ENCODE assay signal across 8 mouse cellular contexts in the genomic region with DNA sequence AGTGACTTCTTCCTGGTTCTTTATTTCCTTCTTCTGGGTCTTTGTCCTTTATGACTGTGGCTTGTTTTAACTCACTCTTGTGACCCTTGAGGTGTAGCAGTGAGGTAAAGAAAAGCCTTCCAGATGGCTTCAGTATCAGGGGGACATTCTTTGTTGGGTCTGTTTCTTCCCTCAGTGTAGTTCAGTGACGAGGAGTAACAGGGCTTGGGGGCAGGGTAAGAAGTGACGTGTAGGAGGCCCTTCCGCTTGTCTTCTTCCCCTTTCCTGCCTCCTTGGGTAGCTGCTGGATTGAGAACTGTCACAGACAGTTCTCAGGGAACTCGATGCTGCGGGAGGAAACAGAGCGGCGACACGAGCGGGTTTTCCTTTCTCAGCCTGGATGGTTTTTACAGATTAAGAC. TPM values are rescaled to one million over a fixed set of nuclear protein-coding genes. Genes with fewer than 3 reads are reported as not detected.
A peak's percentile ranks its signal among the peaks of the same experiment; 100 is the strongest.
DNase-seq lines count a peak whose midpoint lies in the region; ATAC-seq and TF ChIP-seq lines count a peak whose summit lies in the region.

No protein-coding gene starts in this region.

- H3K36me3 ChIP-seq in forebrain, embryonic 14.5 days (ENCODE audit: control insufficient read depth, insufficient read depth, low read length) = no peaks in the 10 kb centered on the region
- H3K36me3 ChIP-seq in forebrain, embryonic 11.5 days (ENCODE audit: control insufficient read depth, insufficient read depth, low read length) = no peaks in the 10 kb centered on the region
- H3K36me3 ChIP-seq in CH12.LX (replicated peaks in 1 of 2; ENCODE audit: control insufficient read depth in 1 of 2, insufficient read depth in 1 of 2, low read length in 1 of 2) = peaks cover 0 to 22% of the 10 kb centered on the region in 2 experiments
- H3K36me3 ChIP-seq in midbrain, embryonic 16.5 days (ENCODE audit: control insufficient read depth, insufficient read depth, low read length) = no peaks in the 10 kb centered on the region

- TF ChIP-seq EP300 in CH12.LX (IDR thresholded peaks at IDR 0.05; ENCODE audit: low read length) = 0 out of 2 replicates have a peak, but pooled peaks have one; percentile 49

- no peak for TF ChIP-seq RAD21 in CH12.LX (IDR thresholded peaks at IDR 0.05; ENCODE audit: low read depth, low read length)

- H3K79me2 ChIP-seq in CH12.LX (replicated peaks; ENCODE audit: control insufficient read depth, extremely low read depth, insufficient read depth, poor library complexity, severe bottlenecking) = peaks cover 42% of the 10 kb centered on the region

- 0 out of 2 replicates have a peak, but pooled peaks have one; percentile 19 for ATAC-seq in forebrain, embryonic 14.5 days
- ATAC-seq in forebrain, embryonic 11.5 days (replicated peaks; ENCODE audit: low FRiP score) = no peak; the same call in 1 of the 2 replicates
- ATAC-seq in megakaryocyte progenitor cell, adult 5-6 weeks (replicated peaks; ENCODE audit: poor library complexity) = peak; percentile 96
- no peak for ATAC-seq in midbrain, embryonic 16.5 days

- H3K9me3 ChIP-seq in forebrain, embryonic 14.5 days (replicated peaks; ENCODE audit: control insufficient read depth, low read length) = no peaks in the 10 kb centered on the region
- H3K9me3 ChIP-seq in forebrain, embryonic 11.5 days (ENCODE audit: control insufficient read depth, low read length) = no peaks in the 10 kb centered on the region
- no peaks in the 10 kb centered on the region for H3K9me3 ChIP-seq in CH12.LX (replicated peaks; ENCODE audit: low read length)
- no peaks in the 10 kb centered on the region for H3K9me3 ChIP-seq in midbrain, embryonic 16.5 days (replicated peaks; ENCODE audit: control insufficient read depth, low read length, poor library complexity, severe bottlenecking)

- H3K27ac ChIP-seq in forebrain, embryonic 14.5 days (ENCODE audit: low read depth, low read length) = no peak overlapping the region
- H3K27ac ChIP-seq in forebrain, embryonic 11.5 days (ENCODE audit: low read depth, low read length) = no peak overlapping the region
- H3K27ac ChIP-seq in CH12.LX (ENCODE audit: insufficient read depth, low read depth) = peak overlapping the region; percentile 59
- no peak overlapping the region for H3K27ac ChIP-seq in midbrain, embryonic 16.5 days (ENCODE audit: low read length)

- DNase-seq in forebrain, embryonic 14.5 days (ENCODE audit: low spot score) = peak; percentile 10
- no peak for DNase-seq in forebrain, embryonic 11.5 days (ENCODE audit: low spot score)
- peak; percentile 91 for DNase-seq in CH12.LX (ENCODE audit: extremely low read depth)
- peak; percentile 68 to 72 for DNase-seq in heart, adult 18-20 months
- DNase-seq in kidney, postnatal 25 days = peak; percentile 17 to 40
- DNase-seq in urinary bladder, postnatal 4 days (ENCODE audit: low spot score in 2 of 2) = no peak

- no peak for TF ChIP-seq CTCF in CH12.LX (conservative IDR thresholded peaks at IDR 0.05 in 1 of 2, IDR thresholded peaks at IDR 0.05 in 1 of 2; ENCODE audit: low read depth in 2 of 2, low read length in 2 of 2)

- in situ Hi-C loops in CH12.LX (cut with MboI; ENCODE audit: low pct_ligation_motif_present, low pct_unique_long_range_greater_than_20kb, low sequenced_read_pairs) = no loop called here

- no peak overlapping the region for H3K4me2 ChIP-seq in forebrain, embryonic 14.5 days (ENCODE audit: low read length)
- H3K4me2 ChIP-seq in forebrain, embryonic 11.5 days (ENCODE audit: low read depth, low read length, severe bottlenecking) = no peak overlapping the region
- H3K4me2 ChIP-seq in CH12.LX (ENCODE audit: insufficient read depth, low read depth, poor library complexity, severe bottlenecking) = peak overlapping the region; percentile 84
- no peak overlapping the region; the same call in 1 of the 2 replicates for H3K4me2 ChIP-seq in midbrain, embryonic 16.5 days (ENCODE audit: low read length)

- no peaks in the 10 kb centered on the region for H3K27me3 ChIP-seq in forebrain, embryonic 14.5 days (replicated peaks; ENCODE audit: control insufficient read depth, insufficient read depth, low read length)
- H3K27me3 ChIP-seq in forebrain, embryonic 11.5 days (ENCODE audit: control insufficient read depth, insufficient read depth, low read length) = no peaks in the 10 kb centered on the region
- no peaks in the 10 kb centered on the region for H3K27me3 ChIP-seq in CH12.LX (replicated peaks)
- no peaks in the 10 kb centered on the region for H3K27me3 ChIP-seq in midbrain, embryonic 16.5 days (ENCODE audit: control insufficient read depth, insufficient read depth, low read depth, low read length)

- TF ChIP-seq POLR2A in CH12.LX (IDR thresholded peaks at IDR 0.05; ENCODE audit: low read depth, low read length) = peak; percentile 75

- peaks cover 25% of the 10 kb centered on the region for H3K4me1 ChIP-seq in forebrain, embryonic 14.5 days (ENCODE audit: control insufficient read depth, insufficient read depth, low read length)
- peaks cover 5% of the 10 kb centered on the region; the same call in 1 of the 2 replicates for H3K4me1 ChIP-seq in forebrain, embryonic 11.5 days (replicated peaks; ENCODE audit: control insufficient read depth, insufficient read depth, low read length)
- peaks cover 9 to 48% of the 10 kb centered on the region in 2 experiments for H3K4me1 ChIP-seq in CH12.LX (ENCODE audit: control insufficient read depth in 1 of 2, insufficient read depth in 2 of 2)
- H3K4me1 ChIP-seq in midbrain, embryonic 16.5 days (ENCODE audit: control insufficient read depth, insufficient read depth, low read length) = peaks cover 36% of the 10 kb centered on the region

- no peak overlapping the region for H3K4me3 ChIP-seq in forebrain, embryonic 14.5 days (ENCODE audit: low read depth, low read length)
- H3K4me3 ChIP-seq in forebrain, embryonic 11.5 days (ENCODE audit: low read depth, low read length) = no peak overlapping the region
- peak overlapping the region; percentile 30 to 60 (median 34) for H3K4me3 ChIP-seq in CH12.LX (replicated peaks in 1 of 3; ENCODE audit: low read depth in 2 of 3, low read length in 2 of 3, poor library complexity in 1 of 3)
- H3K4me3 ChIP-seq in midbrain, embryonic 16.5 days (ENCODE audit: low read depth, low read length) = no peak overlapping the region

- dilution Hi-C loops in CH12.LX (cut with MboI; ENCODE audit: extremely low pct_ligation_motif_present, extremely low pct_unique_long_range_greater_than_20kb, low sequenced_read_pairs) = no loop called here

- WGBS in forebrain, embryonic 14.5 days = 48% methylated on average over 9 of the region's 9 CpGs
- 51% methylated on average over 9 of the region's 9 CpGs for WGBS in forebrain, embryonic 11.5 days
- WGBS in midbrain, embryonic 16.5 days = 33% methylated on average over 9 of the region's 9 CpGs

- no peak overlapping the region for H3K9ac ChIP-seq in forebrain, embryonic 14.5 days (ENCODE audit: low read length)
- H3K9ac ChIP-seq in forebrain, embryonic 11.5 days (ENCODE audit: low read length) = no peak overlapping the region
- peak overlapping the region; percentile 95 for H3K9ac ChIP-seq in CH12.LX (ENCODE audit: insufficient read depth, low read depth)
- no peak overlapping the region for H3K9ac ChIP-seq in midbrain, embryonic 16.5 days (ENCODE audit: low read depth, low read length)

TF ChIP-seq in CH12.LX, 34 proteins besides CTCF, POLR2A, EP300 and RAD21:
- TF ChIP-seq MEF2A (IDR thresholded peaks at IDR 0.05; ENCODE audit: borderline replicate concordance, low read depth, low read length) (peak; percentile 56; the same call in 1 of the 2 replicates), ZKSCAN1 (IDR thresholded peaks at IDR 0.05; ENCODE audit: borderline replicate concordance, low read depth, low read length) (no peak), MAZ (IDR thresholded peaks at IDR 0.05; ENCODE audit: low read depth, low read length) (peak; percentile 77; the same call in 1 of the 2 replicates), MAX (IDR thresholded peaks at IDR 0.05; ENCODE audit: low read length) (0 out of 2 replicates have a peak, but pooled peaks have one; percentile 46), CHD2 (IDR thresholded peaks at IDR 0.05; ENCODE audit: low read length) (peak; percentile 94), SIN3A (IDR thresholded peaks at IDR 0.05; ENCODE audit: low read length) (peak; percentile 86), POLR2AphosphoS2 (IDR thresholded peaks at IDR 0.05; ENCODE audit: low read depth, low read length) (peak; percentile 76; the same call in 1 of the 2 replicates), MXI1 (IDR thresholded peaks at IDR 0.05; ENCODE audit: low read depth, low read length) (peak; percentile 65; the same call in 1 of the 2 replicates), TBP (conservative IDR thresholded peaks at IDR 0.05; ENCODE audit: low read depth, low read length) (peak; percentile 89), NELFE (IDR thresholded peaks at IDR 0.05; ENCODE audit: low read depth, low read length) (peak; percentile 81; the same call in 1 of the 2 replicates), IRF4 (IDR thresholded peaks at IDR 0.05; ENCODE audit: low read depth, low read length) (peak; percentile 61; the same call in 1 of the 2 replicates), TCF12 (IDR thresholded peaks at IDR 0.05; ENCODE audit: low read depth, low read length) (peak; percentile 66; the same call in 1 of the 2 replicates), ZMIZ1 (IDR thresholded peaks at IDR 0.05; ENCODE audit: low read depth, low read length) (0 out of 2 replicates have a peak, but pooled peaks have one; percentile 24), PAX5 (IDR thresholded peaks at IDR 0.05; ENCODE audit: low read length) (no peak), ZC3H11A (IDR thresholded peaks at IDR 0.05; ENCODE audit: low read depth, low read length) (no peak), ETS1 (conservative IDR thresholded peaks at IDR 0.05; ENCODE audit: low read depth, low read length) (peak; percentile 60; the same call in 1 of the 2 replicates), NRF1 (IDR thresholded peaks at IDR 0.05; ENCODE audit: low read depth, low read length) (no peak), HCFC1 (IDR thresholded peaks at IDR 0.05; ENCODE audit: low read depth, low read length) (peak; percentile 73), ELF1 (IDR thresholded peaks at IDR 0.05; ENCODE audit: low read depth, low read length) (peak; percentile 87)

RNA-seq across cellular contexts. Expression of a gene that starts 43.0 kb away (rescaled TPM):
- polyA plus RNA-seq in forebrain, embryonic 14.5 days (2014; fragmentation: Nextera tagmentation; extraction: Ambion mirVana) = 130 and 156 TPM in 2 replicates
- 106 and 110 TPM in 2 replicates for polyA plus RNA-seq in forebrain, embryonic 11.5 days (2014; fragmentation: Nextera tagmentation; extraction: Ambion mirVana)
- total RNA-seq in CH12.LX (2012; rRNA removed) (15.5 and 15.9 TPM in 2 replicates), CH12.LX (2014; rRNA removed) (6.1 and 6.8 TPM in 2 replicates)
- polyA plus RNA-seq in CH12.LX (2012; ENCODE audit: insufficient read length, low read depth) = 27.4 and 30.8 TPM in 2 replicates
- total RNA-seq in heart, adult 18-20 months (2021) = 10 to 100 TPM; 49.9 to 53.8 TPM
- 43.8 and 49.7 TPM in 2 replicates for total RNA-seq in megakaryocyte progenitor cell, adult 5-6 weeks (2015)
- 20.1 and 23.5 TPM in 2 replicates for total RNA-seq in megakaryocyte progenitor cell, adult 5-6 weeks (2017)
- polyA plus RNA-seq in midbrain, embryonic 16.5 days (2015; fragmentation: Nextera tagmentation; extraction: Ambion mirVana) = 138 and 153 TPM in 2 replicates

Comparison
In these comparisons a context has a peak if more than half of its experiments do, and no peak if none do; other contexts are left out.
1. ATAC-seq: peak in forebrain, embryonic 14.5 days (single experiment) and megakaryocyte progenitor cell, adult 5-6 weeks (single experiment); none in forebrain, embryonic 11.5 days (single experiment) and midbrain, embryonic 16.5 days (single experiment).
2. DNase-seq: peak in forebrain, embryonic 14.5 days (single experiment), CH12.LX (single experiment), heart, adult 18-20 months (2 of 2) and kidney, postnatal 25 days (2 of 2); none in forebrain, embryonic 11.5 days (single experiment) and urinary bladder, postnatal 4 days (0 of 2).
3. H3K4me3 ChIP-seq: peak in CH12.LX (3 of 3); none in forebrain, embryonic 14.5 days (single experiment), forebrain, embryonic 11.5 days (single experiment) and midbrain, embryonic 16.5 days (single experiment).